Mouse (Mus musculus) small intestine, adult 2 months (tissue): Measurements from ENCODE around the gene Vmn1r234.

Experiments used
- CTCF ChIP-seq: fragments of 200-500 bp; IDR thresholded peaks from 2 replicates; pipeline ENCODE4 v1.5.1; 2012; ENCODE audit warnings: low read depth, mild to moderate bottlenecking, control low read depth, inconsistent platforms, low read length, moderate library complexity, mixed read lengths; ENCODE audit not compliant: insufficient replicate concordance, insufficient read length; ENCODE audit errors: extremely low read depth
- POLR2A ChIP-seq: fragments of 200-500 bp; IDR thresholded peaks from 2 replicates; pipeline ENCODE4 v1.6.1; 2012; ENCODE audit warnings: low read depth, mild to moderate bottlenecking, control low read depth, inconsistent platforms, low read length, moderate library complexity

DNA sequence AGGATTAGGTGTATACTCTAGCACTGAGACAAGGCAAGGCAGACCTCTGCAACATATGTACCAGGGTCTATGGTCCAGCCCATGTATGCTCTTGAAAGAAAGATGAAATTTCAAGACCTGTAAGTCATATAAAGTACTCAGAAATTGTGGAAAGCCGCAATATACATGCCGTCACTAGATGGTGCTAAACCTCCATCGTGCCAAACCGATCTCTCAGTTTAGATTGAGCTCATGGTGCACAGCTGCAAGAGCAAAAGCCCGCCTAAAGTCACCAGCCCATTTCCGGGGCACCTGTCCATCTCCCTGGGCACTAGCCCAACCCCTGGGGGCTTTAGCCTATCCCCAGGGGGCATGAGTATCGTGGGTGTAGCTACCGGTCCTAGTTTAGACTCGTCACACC is 5.8 kb downstream of the Vmn1r234 start:
- no peak for TF ChIP-seq CTCF
- no peak for TF ChIP-seq POLR2A
